Mouse (Mus musculus): Measurements from ENCODE around the gene Lexm.

Gene Lexm

DNA sequence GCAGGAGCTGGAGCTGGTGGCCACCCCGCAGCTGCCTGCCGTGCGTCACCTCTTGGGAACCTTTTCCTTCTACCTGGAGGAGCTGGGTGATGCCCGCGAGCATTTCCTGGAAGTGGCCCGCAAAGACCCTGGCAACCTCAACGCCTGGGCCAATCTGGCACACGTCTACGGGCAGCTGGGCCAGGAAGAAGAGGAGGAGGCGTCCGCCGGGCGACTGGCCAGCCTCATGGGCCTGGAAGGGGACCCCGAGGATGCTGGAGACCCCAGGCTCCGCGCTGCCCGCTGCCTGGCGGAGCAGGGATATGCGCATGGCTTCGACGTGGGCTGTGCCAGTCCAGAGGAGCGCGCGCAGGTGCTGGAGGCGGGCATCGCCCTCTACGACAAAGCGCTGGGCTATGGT lies 5.7 kb upstream of the Lexm start:
- DNase-seq: no peak

- DNase-seq: no peak
Measured at GRCm38 (mm10) chr4:106622030-106622493, 5.0 kb upstream of the Lexm start, which contains the start of gene Ttc22. TSS of gene Ttc22 (plus strand) at chr4:106622432.

DNA sequence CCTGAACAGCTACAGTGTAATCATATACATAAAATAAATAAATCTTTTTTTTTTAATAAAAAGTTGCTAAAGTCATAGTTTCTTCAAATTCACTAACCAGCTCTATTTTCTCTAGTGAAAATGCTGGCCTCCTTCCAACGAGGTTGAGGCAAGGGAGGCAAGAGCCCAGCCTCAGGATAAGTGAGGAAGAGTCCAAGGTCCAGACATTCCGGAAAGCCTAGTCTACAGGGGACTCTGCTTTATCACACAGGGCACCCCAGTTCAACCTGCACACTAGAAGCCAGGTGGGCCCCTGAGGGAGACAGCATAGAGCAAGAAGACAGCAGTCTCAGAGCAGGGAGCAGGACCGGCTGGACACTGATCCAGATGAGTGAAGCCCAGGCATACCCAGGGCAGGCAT lies 4.4 kb upstream of the Lexm start:
- no peak for DNase-seq

DNA sequence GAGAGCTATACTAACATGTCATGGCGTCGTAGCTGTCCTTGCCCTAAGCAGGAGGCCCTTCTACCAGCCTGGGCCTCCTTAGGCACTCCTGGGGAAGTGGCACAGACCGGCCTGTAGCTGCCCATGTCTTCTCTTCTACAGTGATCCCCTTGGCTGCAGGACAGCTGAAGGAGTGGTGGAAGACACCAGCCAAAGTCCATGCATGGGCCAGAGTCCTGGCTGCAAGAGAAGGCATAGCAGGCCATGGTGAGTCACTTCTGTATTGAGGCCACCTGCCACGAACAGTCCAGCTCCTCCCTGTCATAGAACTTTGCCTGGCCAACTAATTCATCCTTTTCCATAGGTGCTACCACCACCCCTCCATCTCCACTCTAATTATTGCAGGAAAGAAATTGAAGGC lies 1.9 kb upstream of the Lexm start:
- DNase-seq: no peak

DNA sequence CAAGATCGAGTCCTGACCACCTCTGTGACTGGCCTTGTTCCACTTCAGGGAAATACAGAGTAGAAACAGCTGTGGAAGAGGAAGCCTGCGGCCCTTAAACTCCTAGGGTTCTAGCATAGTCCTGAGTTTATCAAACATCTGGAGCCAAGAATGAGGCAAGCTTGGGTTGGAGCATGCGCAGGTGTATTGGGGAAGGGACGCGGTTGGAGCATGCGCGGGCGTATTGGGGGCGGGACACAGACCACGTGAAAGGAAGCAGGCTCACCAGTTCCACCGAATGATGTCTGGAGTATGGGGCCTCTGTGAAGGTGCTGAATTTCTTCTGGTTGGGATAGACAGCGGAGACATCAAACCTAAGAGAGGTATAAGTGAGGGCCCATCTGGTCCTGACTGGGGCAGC lies 1.4 kb downstream of the Lexm start:
- DNase-seq: no peak

DNA sequence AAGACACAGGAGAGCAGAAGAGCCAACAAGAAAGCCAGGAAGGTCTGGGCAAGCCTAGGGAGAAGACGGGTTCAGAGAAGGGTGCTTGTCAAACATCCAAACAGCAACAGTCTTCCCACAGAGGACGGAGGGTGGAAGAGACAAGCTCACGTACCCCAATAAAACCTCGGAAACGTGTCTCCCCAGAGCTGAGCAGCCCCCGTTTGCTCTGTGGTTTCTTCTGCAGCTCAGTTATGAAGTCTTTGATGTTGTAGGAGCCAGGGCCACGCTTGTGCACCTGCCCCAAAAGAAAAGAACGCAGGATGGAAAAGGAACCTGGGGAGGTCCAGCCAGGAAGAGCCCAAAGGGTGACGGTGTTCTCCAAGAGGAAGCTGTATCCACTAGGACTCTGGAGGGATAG lies 2.2 kb downstream of the Lexm start:
- DNase-seq: no peak

DNA sequence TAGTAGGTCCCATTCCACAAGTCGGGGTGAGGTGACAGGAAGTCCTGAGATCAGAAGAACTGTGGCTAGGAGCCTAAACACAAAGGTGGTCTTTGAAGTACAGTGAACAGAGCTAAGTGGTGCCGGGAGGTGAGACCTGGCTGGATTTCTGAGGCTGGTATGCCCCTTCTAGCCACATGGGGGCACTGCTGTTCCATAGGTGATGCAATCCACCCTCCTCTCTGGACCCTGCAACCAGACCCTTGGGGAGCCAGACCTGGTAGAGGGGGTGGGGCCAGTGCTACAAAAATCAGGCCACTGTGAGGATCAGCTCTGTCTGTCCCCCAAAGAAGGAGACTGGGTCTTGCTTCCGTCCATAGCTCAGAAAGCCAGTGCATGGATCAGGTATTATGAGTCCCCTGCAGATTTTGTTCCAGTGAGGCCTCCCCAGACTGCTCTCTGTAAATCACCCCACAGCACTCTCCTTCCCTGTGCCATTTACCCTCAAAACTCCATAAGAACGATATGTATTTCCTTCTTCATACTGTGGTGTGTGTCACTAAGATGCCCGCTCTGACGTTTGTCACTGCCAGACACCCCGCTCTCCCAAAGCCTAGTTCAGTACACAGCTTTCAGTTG lies 2.8 kb downstream of the Lexm start:
- DNase-seq: peak; percentile 66

- no peak for DNase-seq
Measured at GRCm38 (mm10) chr4:106613560-106613959, 3.5 kb downstream of the Lexm start.

- no peak for DNase-seq
Measured at GRCm38 (mm10) chr4:106613105-106613504, 3.9 kb downstream of the Lexm start.

DNA sequence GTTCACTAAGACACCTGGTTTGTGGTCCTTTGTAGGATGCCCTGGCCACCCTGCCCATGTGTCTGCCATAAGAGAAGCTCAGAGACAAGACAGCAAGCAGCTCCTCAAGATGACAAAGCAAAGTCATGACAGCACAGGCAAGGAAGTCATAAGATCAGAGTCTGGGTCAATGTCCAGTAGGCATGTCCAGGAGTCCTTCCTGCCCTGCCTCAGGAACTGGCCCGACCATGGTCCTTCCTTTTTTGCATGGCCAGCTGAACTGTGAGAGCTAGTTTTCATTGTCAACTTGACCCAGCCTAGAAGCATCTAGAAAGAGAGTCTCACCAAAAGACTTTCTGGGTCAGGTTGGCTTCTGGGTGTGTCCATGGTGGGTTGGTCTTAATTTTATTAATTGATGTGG lies 9.1 kb downstream of the Lexm start:
- no peak for DNase-seq

DNA sequence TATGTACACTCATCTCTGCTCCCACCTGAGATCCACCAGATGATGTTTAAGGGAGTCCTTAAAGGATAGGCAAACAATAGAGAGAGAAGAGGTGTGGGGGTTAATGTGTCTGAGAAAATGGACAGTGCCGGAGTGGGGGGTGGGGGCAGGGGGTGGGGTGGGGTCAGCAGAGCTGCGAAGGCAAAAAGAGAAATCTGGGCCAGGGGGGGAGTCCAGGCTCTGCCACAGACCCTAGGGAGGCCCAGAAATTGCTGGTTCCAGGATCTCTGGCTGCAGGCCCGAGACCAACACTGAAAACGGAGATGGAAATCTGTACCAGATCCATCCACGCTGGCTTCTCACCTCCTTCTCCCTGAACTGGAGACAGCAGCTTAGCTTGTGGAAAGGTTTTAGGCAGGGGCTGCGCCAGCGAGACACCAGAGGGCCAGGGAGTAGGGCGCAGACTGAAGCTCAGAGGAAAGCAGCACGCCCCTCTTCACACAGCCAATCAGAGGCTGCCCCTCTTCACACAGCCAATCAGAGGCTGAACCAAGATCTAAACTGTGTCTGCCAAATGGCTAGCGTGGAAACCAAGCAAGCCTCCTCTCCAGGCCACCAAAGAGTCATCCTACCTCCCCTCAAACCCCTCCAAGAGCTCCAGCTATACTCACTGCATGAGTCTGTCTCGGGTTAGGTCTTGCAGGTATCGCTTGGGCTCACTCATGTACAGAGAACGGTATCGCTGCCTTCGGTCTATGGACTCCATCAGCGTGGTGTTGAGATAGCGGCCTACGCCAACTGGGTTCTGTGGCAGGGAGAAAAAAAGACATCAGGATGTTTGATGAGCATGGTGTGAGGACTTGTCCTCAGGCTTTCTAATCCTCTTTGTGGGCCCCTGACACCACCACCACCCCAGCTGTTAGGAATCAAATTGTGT lies 10.1 kb downstream of the Lexm start:
- DNase-seq: no peak

DNA sequence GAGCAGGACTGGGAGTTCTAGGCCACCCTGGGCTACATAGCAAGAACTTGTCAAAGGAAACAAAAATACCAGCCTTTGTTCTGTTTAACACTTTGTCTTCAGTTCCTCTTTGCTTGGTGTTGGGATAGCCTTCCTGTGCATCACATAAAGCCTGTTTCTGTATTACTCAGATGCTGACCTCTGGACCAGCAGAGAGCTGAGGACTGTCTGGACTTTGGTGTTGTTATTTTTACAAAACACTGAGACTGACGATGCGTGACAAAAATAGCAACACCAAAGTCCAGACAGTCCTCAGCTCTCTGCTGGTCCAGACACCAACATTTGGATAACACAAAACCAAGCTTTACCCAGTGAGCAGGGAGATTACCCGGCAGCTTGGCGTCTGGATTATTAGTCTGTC lies 16.3 kb downstream of the Lexm start:
- no peak for DNase-seq

- DNase-seq: no peak
Measured at GRCm38 (mm10) chr4:106599415-106599814, 17.6 kb downstream of the Lexm start.

DNA sequence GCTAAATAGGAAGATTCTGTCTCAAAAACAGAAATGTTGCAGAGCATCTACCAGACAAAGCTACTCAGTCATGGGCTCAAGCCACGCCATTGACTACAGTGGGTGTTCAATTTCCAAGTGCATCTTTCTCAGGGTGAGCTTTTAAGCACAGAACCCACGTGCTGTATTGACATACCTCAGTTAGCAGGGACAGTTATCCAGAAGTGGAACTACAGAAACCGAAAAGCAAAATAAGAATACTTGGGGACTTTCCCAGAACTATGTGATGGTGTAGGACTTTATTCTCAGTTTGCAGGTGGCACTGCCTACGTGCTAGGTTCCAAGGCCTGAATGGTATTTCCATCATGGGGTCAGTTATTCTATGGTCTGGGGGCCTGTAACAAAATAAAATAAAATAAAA lies 19.3 kb downstream of the Lexm start:
- DNase-seq: no peak

DNA sequence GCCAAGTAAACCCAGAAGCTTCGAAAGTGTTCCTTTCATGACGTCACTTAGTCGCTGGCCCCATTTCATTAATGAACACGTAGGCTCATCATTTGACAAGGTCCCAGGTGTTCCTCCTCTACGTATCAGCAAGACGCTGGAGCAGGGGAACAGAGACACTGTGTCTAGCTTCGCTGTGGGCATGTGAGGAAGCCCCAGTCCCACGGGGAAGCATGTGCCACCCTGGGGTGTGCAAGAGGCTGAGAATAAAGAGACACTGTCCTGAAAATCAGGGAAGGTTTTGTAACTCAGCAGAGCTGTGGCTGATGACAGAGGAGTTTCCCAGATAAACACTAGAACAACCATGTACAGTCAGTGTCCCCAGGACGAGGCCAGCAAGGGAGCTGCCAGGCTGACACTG lies 20.0 kb downstream of the Lexm start:
- no peak for DNase-seq

- DNase-seq: no peak
Measured at GRCm38 (mm10) chr4:106596200-106596599, 20.8 kb downstream of the Lexm start.

DNA sequence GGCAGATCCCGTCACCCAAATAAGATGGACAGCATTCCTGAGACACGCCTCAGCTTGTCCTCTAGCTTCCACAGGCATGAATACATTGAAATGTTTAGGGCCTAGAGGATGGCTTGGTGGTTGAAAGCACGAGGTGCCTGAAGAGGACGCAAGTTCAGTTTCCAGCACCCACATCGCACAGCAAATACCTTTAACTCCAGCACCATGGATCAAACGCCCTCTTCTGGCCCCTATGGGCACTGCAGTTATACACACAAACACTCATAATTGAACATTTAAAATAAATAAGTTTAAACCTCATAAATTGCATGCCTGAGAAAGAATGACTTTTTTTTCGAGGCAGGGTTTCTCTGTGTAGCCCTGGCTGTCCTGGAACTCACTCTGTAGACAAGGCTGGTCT lies 23.4 kb downstream of the Lexm start:
- no peak for DNase-seq

- no peak for DNase-seq
Measured at GRCm38 (mm10) chr4:106590871-106591270, 26.2 kb downstream of the Lexm start.

GRCm38 (mm10) chr4:106590142-106590541 lies 26.9 kb downstream of the Lexm start:
- no peak for DNase-seq

GRCm38 (mm10) chr4:106587075-106587474 lies 30.0 kb downstream of the Lexm start:
- DNase-seq: no peak

DNA sequence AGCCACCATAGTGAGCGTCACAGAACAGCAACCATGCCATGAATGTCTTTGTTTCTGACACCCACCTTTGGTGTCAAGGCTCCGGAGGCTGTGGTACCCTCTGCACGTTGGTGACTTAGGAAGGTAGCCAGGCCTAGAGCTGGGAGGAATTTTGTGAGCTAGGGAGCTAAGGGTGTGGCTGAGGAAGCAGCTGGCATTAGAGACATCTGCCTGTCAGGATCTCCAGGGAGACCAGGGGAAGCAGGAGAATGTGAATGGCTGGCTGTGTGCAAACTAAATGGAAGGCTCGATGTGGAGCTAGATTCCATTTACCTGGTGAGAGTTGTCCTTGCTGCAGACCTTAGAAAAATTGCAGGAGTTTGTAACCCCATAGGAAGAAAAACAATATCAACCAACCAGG lies 32.4 kb downstream of the Lexm start:
- DNase-seq: no peak

- DNase-seq: no peak
Measured at GRCm38 (mm10) chr4:106582428-106583153, 34.5 kb downstream of the Lexm start.

DNA sequence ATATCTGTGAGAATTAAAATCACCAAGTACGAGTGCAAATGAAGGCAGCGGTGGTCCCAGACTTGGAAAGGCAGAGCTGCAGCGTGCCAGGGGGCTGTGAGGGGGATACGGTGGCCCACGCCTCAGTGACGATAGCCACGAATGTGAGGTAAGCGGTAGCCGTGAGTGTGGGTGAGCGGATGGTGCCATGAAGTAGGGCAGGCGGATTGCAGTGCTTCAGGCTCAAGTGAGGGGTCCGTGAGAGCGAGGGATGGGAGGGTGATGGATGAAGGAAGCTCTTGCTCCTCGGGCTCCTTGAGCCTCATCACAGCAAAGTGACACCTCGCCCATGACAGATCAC lies 35.2 kb downstream of the Lexm start:
- peak; percentile 56 for DNase-seq
